Mouse (Mus musculus) liver, embryonic 14.5 days (tissue): ENCODE measurements around the gene Clns1a.

ENCODE experiments used
- CTCF ChIP-seq: IDR thresholded peaks from 2 replicates; pipeline ENCODE4 v1.5.1; 2016; ENCODE audit warnings: antibody characterized with exemption, low read depth, control low read depth
- EP300 ChIP-seq: IDR thresholded peaks from 2 replicates; pipeline ENCODE4 v1.6.1; 2016; ENCODE audit warnings: antibody characterized with exemption, low read depth

GRCm38 (mm10) chr7:97726080-97726479 is 29.6 kb downstream of the Clns1a start:
- TF ChIP-seq CTCF, result no peak
- TF ChIP-seq EP300, result no peak
